Mouse (Mus musculus): ENCODE measurements at regions not wholly inside any gene's neighbourhood (a gene's known extent, or its start where the extent isn't known, plus 50 kb on each side); places are given as distances from the start of the nearest gene placed in this dataset.
A peak's percentile ranks its signal among the peaks of the same experiment; 100 is the strongest.
"Not testable (repeated sequence)": the region's sequence is repeated elsewhere in the genome, so short reads cannot be mapped to it uniquely, and the experiment has no call there.

GRCm38 (mm10) chr14:53547365-53547764, 706.5 kb downstream of the Dad1 start:
- not testable (repeated sequence) for H3K4me3 ChIP-seq (replicated peaks; ENCODE audit: low read depth, low read length); H3K4me2 ChIP-seq (ENCODE audit: low read length); H3K27ac ChIP-seq; H3K36me3 ChIP-seq (ENCODE audit: insufficient read depth, low read length); H3K9me3 ChIP-seq (replicated peaks; ENCODE audit: low read length); H3K4me1 ChIP-seq (replicated peaks; ENCODE audit: insufficient read depth, low read length); DNase-seq (ENCODE audit: low spot score); H3K27me3 ChIP-seq (ENCODE audit: insufficient read depth, low read length); ATAC-seq (replicated peaks; ENCODE audit: low FRiP score, low read depth); H3K9ac ChIP-seq (ENCODE audit: low read depth, low read length)
- TF ChIP-seq CTCF (IDR thresholded peaks at IDR 0.05; ENCODE audit: low read depth), result peak; percentile 29; the same call in 1 of the 2 replicates

GRCm38 (mm10) chr14:53545351-53545750, 708.6 kb downstream of the Dad1 start:
- DNase-seq (ENCODE audit: low spot score) (no peak), ATAC-seq (replicated peaks; ENCODE audit: low FRiP score, low read depth) (no peak)
- Histone ChIP-seq H3K4me3 (replicated peaks; ENCODE audit: low read depth, low read length) (no peak overlapping the region), H3K36me3 (ENCODE audit: insufficient read depth, low read length) (no peaks in the 10 kb centered on the region), H3K27me3 (ENCODE audit: insufficient read depth, low read length) (no peaks in the 10 kb centered on the region), H3K4me1 (replicated peaks; ENCODE audit: insufficient read depth, low read length) (no peaks in the 10 kb centered on the region), H3K9ac (ENCODE audit: low read depth, low read length) (no peak overlapping the region), H3K9me3 (replicated peaks; ENCODE audit: low read length) (no peaks in the 10 kb centered on the region), H3K27ac (no peak overlapping the region), H3K4me2 (ENCODE audit: low read length) (no peak overlapping the region)
- whole genome bisulfite sequencing, result 63% methylated on average over 5 of the region's 5 CpGs
- TF ChIP-seq CTCF (IDR thresholded peaks at IDR 0.05; ENCODE audit: low read depth), result no peak

GRCm38 (mm10) chr14:53541640-53542039, 712.3 kb downstream of the Dad1 start:
- H3K9ac ChIP-seq (ENCODE audit: low read depth, low read length); H3K9me3 ChIP-seq (replicated peaks; ENCODE audit: low read length); H3K4me2 ChIP-seq (ENCODE audit: low read length); H3K27me3 ChIP-seq (ENCODE audit: insufficient read depth, low read length); H3K27ac ChIP-seq; H3K4me3 ChIP-seq (replicated peaks; ENCODE audit: low read depth, low read length); ATAC-seq (replicated peaks; ENCODE audit: low FRiP score, low read depth); H3K4me1 ChIP-seq (replicated peaks; ENCODE audit: insufficient read depth, low read length); H3K36me3 ChIP-seq (ENCODE audit: insufficient read depth, low read length): not testable (repeated sequence)
- 68% methylated on average over 2 of the region's 2 CpGs for WGBS
- peak; percentile 22 for DNase-seq (ENCODE audit: low spot score)
- TF ChIP-seq CTCF (IDR thresholded peaks at IDR 0.05; ENCODE audit: low read depth), result peak; percentile 61

- WGBS, result 55% methylated on average over 7 of the region's 7 CpGs
- not testable (repeated sequence) for H3K4me3 ChIP-seq (replicated peaks; ENCODE audit: low read depth, low read length); DNase-seq (ENCODE audit: low spot score); H3K4me1 ChIP-seq (replicated peaks; ENCODE audit: insufficient read depth, low read length); H3K9ac ChIP-seq (ENCODE audit: low read depth, low read length); H3K4me2 ChIP-seq (ENCODE audit: low read length); H3K27me3 ChIP-seq (ENCODE audit: insufficient read depth, low read length); H3K27ac ChIP-seq; H3K9me3 ChIP-seq (replicated peaks; ENCODE audit: low read length); ATAC-seq (replicated peaks; ENCODE audit: low FRiP score, low read depth); H3K36me3 ChIP-seq (ENCODE audit: insufficient read depth, low read length)
- TF ChIP-seq CTCF (IDR thresholded peaks at IDR 0.05; ENCODE audit: low read depth), result peak; percentile 37; the same call in 1 of the 2 replicates
Observed at GRCm38 (mm10) chr14:53537895-53538294, 716.0 kb downstream of the Dad1 start.

GRCm38 (mm10) chr14:53523430-53523829, 730.5 kb downstream of the Dad1 start:
- not testable (repeated sequence) for H3K9ac ChIP-seq (ENCODE audit: low read depth, low read length); H3K4me3 ChIP-seq (replicated peaks; ENCODE audit: low read depth, low read length); H3K36me3 ChIP-seq (ENCODE audit: insufficient read depth, low read length); H3K9me3 ChIP-seq (replicated peaks; ENCODE audit: low read length); H3K27ac ChIP-seq; H3K4me2 ChIP-seq (ENCODE audit: low read length); ATAC-seq (replicated peaks; ENCODE audit: low FRiP score, low read depth); H3K4me1 ChIP-seq (replicated peaks; ENCODE audit: insufficient read depth, low read length); H3K27me3 ChIP-seq (ENCODE audit: insufficient read depth, low read length); DNase-seq (ENCODE audit: low spot score)
- WGBS, result no CpG with 5 or more reads among the region's 3 CpGs

- not testable (repeated sequence) for H3K27me3 ChIP-seq (ENCODE audit: insufficient read depth, low read length); ATAC-seq (replicated peaks; ENCODE audit: low FRiP score, low read depth); H3K36me3 ChIP-seq (ENCODE audit: insufficient read depth, low read length); H3K27ac ChIP-seq; H3K4me3 ChIP-seq (replicated peaks; ENCODE audit: low read depth, low read length); DNase-seq (ENCODE audit: low spot score); H3K4me1 ChIP-seq (replicated peaks; ENCODE audit: insufficient read depth, low read length); H3K9ac ChIP-seq (ENCODE audit: low read depth, low read length); H3K9me3 ChIP-seq (replicated peaks; ENCODE audit: low read length); H3K4me2 ChIP-seq (ENCODE audit: low read length)
- WGBS, result no CpG with 5 or more reads among the region's 1 CpGs
Observed at GRCm38 (mm10) chr14:53518954-53519353, 735.0 kb downstream of the Dad1 start.

- not testable (repeated sequence) for H3K4me2 ChIP-seq (ENCODE audit: low read length); H3K27me3 ChIP-seq (ENCODE audit: insufficient read depth, low read length); H3K36me3 ChIP-seq (ENCODE audit: insufficient read depth, low read length); ATAC-seq (replicated peaks; ENCODE audit: low FRiP score, low read depth); H3K9ac ChIP-seq (ENCODE audit: low read depth, low read length); H3K4me3 ChIP-seq (replicated peaks; ENCODE audit: low read depth, low read length); H3K4me1 ChIP-seq (replicated peaks; ENCODE audit: insufficient read depth, low read length); H3K9me3 ChIP-seq (replicated peaks; ENCODE audit: low read length); H3K27ac ChIP-seq; DNase-seq (ENCODE audit: low spot score)
- no CpG with 5 or more reads among the region's 10 CpGs for WGBS
Observed at GRCm38 (mm10) chr14:53516623-53517238, 737.2 kb downstream of the Dad1 start.

All from kidney, postnatal 0 days (tissue).